Mouse (Mus musculus) cerebellum, adult 2 months (tissue): Measurements from ENCODE around the gene Snx4.

ENCODE experiments used
- CTCF ChIP-seq: fragments of 200-500 bp; IDR thresholded peaks from 2 replicates; pipeline ENCODE4 v1.5.1; 2011; ENCODE audit warnings: low read depth, mild to moderate bottlenecking, control low read depth, low read length, moderate library complexity, borderline replicate concordance; ENCODE audit not compliant: insufficient read depth
- POLR2A ChIP-seq: fragments of 200-500 bp; IDR thresholded peaks from 2 replicates; pipeline ENCODE4 v1.6.1; 2011; ENCODE audit warnings: low read length, control low read depth, borderline replicate concordance; ENCODE audit not compliant: insufficient read depth

DNA sequence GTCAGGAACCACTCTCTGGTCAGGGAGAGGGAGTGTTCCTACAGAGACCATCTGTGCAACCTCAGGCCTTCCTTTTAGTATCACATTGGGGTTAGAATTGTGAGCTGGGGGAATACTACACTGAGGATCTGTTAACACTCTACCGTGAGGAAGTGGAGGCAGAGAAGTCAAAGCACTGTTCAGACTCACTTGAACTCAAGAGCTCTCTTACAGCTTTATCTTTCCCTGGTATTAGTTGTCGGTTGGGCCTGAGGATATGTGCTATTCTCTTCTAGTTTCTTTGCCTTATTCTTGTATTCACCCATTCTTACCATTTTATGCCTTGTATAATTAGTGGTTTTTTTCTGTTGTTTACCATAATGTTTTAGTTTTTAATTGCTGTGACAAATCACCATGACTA lies 7.3 kb downstream of the Snx4 start:
- TF ChIP-seq CTCF (no peak), POLR2A (no peak)
